Mouse (Mus musculus): ENCODE measurements at regions not wholly inside any gene's neighbourhood (a gene's known extent, or its start where the extent isn't known, plus 50 kb on each side); places are given as distances from the start of the nearest gene placed in this dataset.

GRCm38 (mm10) chr3:131698070-131698750 is 133.6 kb downstream of the Papss1 start:
- no peak for DNase-seq (ENCODE audit: low read depth, low spot score)

GRCm38 (mm10) chr3:131703134-131703533 is 138.6 kb downstream of the Papss1 start:
- DNase-seq (ENCODE audit: low read depth, low spot score): no peak

DNA sequence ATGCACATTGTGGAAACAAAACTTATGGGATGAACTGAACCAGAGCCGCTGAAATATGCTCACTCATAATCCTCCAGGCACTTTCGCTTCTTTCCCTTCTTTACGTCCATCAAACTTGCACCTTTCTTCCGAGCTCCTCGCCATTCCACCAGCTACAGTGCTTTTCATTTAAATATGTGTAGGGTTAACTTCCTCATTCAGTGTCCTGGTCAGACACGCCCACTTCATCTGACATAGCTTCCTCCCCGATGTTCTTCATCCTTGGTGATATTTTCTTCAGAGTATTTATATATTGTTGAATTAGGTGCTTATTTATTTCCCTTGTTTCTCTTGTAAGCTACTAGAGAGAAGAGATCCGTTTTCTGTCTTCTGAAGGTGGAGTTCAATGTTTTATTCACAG is 149.0 kb downstream of the Papss1 start:
- DNase-seq (ENCODE audit: low read depth, low spot score): no peak

DNA sequence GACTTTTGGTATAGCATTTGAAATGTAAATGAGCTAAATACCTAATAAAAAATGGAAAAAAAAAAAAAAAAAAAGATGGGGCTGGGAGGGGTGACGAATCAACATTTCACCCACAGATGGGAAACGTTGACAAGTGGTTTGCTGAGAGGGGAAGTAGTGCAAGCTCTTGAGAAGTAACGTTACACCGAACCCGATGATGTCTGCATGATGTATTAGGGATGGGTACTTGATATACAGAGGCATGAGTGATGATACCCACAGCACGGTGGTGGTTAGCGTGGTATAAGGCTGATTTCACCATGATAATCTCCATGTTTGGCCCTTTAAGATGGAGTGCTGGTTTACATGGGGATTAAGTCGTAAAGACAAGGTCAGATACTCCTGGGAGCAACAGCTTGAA is 154.2 kb downstream of the Papss1 start:
- no peak for DNase-seq (ENCODE audit: low read depth, low spot score)

- DNase-seq (ENCODE audit: low read depth, low spot score): no peak
These were observed 164.1 kb downstream of the Papss1 start for GRCm38 (mm10) chr3:131728618-131729017.

DNA sequence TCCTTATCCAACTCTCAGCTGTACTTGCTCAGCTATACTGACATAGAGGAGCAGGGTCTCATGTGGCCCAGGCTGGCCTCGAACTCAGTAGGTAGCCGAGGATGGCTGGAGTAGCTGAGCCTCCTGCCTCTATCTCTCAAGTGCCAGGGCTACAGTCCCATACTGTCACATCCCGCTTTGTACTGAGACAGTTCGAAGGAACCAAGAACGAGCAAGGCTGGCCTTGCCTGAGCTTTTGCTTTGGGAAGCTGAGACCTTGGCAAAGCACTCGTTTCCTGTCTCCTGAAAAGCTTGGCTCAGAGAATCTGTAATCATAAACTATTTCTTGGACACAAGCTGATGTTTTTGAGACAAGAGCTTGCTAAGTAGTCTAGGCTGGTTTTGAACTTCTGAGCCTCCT is 169.7 kb downstream of the Papss1 start:
- no peak for DNase-seq (ENCODE audit: low read depth, low spot score)

GRCm38 (mm10) chr3:131737461-131737860 is 172.9 kb downstream of the Papss1 start:
- no peak for DNase-seq (ENCODE audit: low read depth, low spot score)

- no peak for DNase-seq (ENCODE audit: low read depth, low spot score)
These were observed 173.5 kb downstream of the Papss1 start for GRCm38 (mm10) chr3:131737953-131738598.

DNA sequence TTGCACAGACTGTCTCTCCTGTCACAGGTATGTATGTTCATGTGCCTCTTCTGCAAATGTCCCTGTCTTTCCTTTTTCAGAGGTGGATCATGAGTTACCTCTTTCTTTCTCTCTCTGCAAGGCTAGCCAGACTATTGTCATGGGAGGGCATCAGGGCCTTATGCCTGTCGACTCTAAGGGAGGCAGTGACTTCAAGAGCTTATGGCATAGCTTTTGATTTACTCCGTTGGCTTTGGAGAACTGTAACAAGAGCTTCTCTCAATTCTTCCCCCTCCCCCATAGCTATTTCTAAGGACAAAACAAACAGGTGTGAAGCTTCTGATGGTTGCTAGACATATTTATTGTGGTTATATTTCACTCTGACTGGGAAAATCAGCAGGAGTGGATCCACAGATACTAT is 191.0 kb downstream of the Papss1 start:
- DNase-seq (ENCODE audit: low read depth, low spot score): no peak

GRCm38 (mm10) chr3:131756126-131756525 is 191.6 kb downstream of the Papss1 start:
- no peak for DNase-seq (ENCODE audit: low read depth, low spot score)

DNA sequence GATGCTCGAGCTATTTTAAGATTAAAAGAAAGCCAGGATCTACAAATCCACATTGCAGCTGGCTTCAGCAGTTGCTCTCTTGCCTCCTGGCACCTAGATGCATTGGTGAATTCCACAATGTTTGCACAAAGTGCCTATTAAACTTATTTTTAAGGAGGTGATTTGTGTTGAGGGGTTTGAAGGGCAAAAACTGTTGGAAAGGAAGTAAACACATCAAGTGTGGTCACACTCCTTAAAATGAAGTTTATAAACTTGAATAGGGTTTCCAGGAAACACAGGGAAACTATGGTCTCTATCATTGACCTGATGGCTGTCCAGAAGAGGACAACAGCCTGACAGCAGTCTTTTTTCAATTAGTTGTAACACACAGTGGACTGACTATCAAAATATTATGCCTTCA is 205.4 kb downstream of the Papss1 start:
- DNase-seq (ENCODE audit: low read depth, low spot score): no peak

- DNase-seq (ENCODE audit: low read depth, low spot score): no peak
These were observed 205.9 kb downstream of the Papss1 start for GRCm38 (mm10) chr3:131770486-131770885.

- no peak for DNase-seq (ENCODE audit: low read depth, low spot score)
These were observed 207.4 kb downstream of the Papss1 start for GRCm38 (mm10) chr3:131771863-131772546.

GRCm38 (mm10) chr3:131772593-131772992 is 208.0 kb downstream of the Papss1 start:
- DNase-seq (ENCODE audit: low read depth, low spot score): no peak

- DNase-seq (ENCODE audit: low read depth, low spot score): no peak
These were observed 210.9 kb downstream of the Papss1 start for GRCm38 (mm10) chr3:131775431-131775830.

GRCm38 (mm10) chr3:131776650-131777049 is 212.1 kb downstream of the Papss1 start:
- no peak for DNase-seq (ENCODE audit: low read depth, low spot score)

- no peak for DNase-seq (ENCODE audit: low read depth, low spot score)
These were observed 215.2 kb downstream of the Papss1 start for GRCm38 (mm10) chr3:131779803-131780202.

- no peak for DNase-seq (ENCODE audit: low read depth, low spot score)
These were observed 221.0 kb downstream of the Papss1 start for GRCm38 (mm10) chr3:131785524-131785923.

DNA sequence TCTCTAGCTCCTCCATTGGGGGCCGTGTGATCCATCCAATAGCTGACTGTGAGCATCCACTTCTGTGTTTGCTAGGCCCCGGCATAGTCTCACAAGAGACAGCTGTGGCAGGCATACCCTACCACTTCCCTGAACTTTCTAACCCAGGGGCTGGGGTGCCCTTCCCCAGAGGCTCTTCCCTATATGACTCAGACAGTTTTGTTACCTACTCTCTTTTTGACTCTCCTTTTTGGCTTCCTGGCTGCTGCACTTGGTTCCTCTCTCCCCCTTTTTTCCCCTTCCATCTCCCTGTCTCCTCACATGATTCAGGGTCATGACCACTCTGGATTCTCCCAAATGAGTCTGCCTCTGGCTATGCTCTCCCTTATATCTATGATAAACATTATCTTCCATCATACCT is 223.8 kb downstream of the Papss1 start:
- DNase-seq (ENCODE audit: low read depth, low spot score): no peak

GRCm38 (mm10) chr3:131789177-131789576 is 224.6 kb downstream of the Papss1 start:
- DNase-seq (ENCODE audit: low read depth, low spot score): no peak

GRCm38 (mm10) chr3:131794056-131794455 is 229.5 kb downstream of the Papss1 start:
- no peak for DNase-seq (ENCODE audit: low read depth, low spot score)

DNA sequence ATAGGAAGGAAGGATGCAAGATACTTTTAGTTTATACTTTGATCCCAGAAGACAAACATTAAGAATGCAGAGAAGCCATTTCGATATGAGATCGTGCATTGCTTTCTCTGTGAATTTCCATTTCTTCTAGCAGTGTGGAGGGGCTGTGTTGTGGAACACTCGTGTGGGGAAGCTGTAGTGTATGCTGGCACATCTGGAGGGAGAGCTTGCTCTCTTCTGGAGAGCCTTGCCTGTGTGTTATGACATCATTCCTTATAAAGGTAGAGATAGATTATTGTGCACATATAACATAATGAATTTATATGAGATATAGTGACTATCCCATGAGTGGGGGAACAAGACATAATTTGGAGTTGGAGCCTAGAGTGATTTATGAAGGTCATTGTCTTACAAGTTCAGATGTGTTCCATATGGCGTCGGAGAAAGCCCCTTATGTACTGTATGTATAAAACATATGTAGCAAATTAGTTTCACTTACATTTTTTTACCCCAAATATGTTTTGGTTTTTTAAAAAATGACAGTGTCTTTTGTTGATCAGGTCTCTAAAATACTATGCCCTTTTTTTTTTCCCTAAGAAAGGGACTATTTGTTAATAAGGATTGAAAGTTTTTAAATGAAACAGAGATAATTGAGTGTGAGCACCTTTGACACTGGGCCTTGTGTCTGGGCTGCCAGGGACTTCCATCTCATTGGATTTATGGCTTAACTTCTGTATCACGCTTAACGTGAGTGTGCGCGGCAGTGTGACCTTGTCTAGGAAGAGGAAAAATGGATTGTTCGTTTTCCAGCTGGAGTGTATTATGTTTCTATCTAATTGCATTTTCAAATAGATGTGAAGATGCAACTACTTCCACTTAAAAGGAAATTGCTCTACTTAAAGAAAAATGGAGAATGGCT is 230.8 kb downstream of the Papss1 start:
- DNase-seq (ENCODE audit: low read depth, low spot score): no peak
